Mouse (Mus musculus): Measurements from ENCODE around the gene Tbx4. TPM values are rescaled to one million over a fixed set of nuclear protein-coding genes. Genes with fewer than 3 reads are reported as not detected.
A peak's percentile ranks its signal among the peaks of the same experiment; 100 is the strongest.

The Tbx4 gene
- polyA plus RNA-seq, 1 experiment from 2014 or later: not detected

- no peak overlapping the region for H3K4me2 ChIP-seq (ENCODE audit: low read depth, low read length)
- no peaks in the 10 kb centered on the region for H3K4me1 ChIP-seq (ENCODE audit: insufficient read depth)
- ATAC-seq (no peak), DNase-seq (no peak)
- no peak overlapping the region for H3K4me3 ChIP-seq (ENCODE audit: low read depth, low read length)
- H3K36me3 ChIP-seq (replicated peaks; ENCODE audit: insufficient read depth, low read length): no peaks in the 10 kb centered on the region
- TF ChIP-seq CTCF (IDR thresholded peaks at IDR 0.05; ENCODE audit: low read depth) (no peak), EP300 (IDR thresholded peaks at IDR 0.05; ENCODE audit: low read depth) (no peak)
- 9% methylated on average over 3 of the region's 3 CpGs for WGBS (ENCODE audit: insufficient replicate concordance)
- no peak overlapping the region for H3K9ac ChIP-seq (replicated peaks)
- no peak overlapping the region for H3K27ac ChIP-seq (ENCODE audit: low read depth)
- H3K9me3 ChIP-seq (ENCODE audit: low read length): no peaks in the 10 kb centered on the region
- peaks cover 92% of the 10 kb centered on the region for H3K27me3 ChIP-seq (ENCODE audit: insufficient read depth, low read length)
Measured at GRCm38 (mm10) chr11:85894136-85894530, 7.9 kb downstream of the Tbx4 start.

GRCm38 (mm10) chr11:85894731-85895545 lies 8.7 kb downstream of the Tbx4 start:
- H3K27me3 ChIP-seq (ENCODE audit: insufficient read depth, low read length): peaks cover 89% of the 10 kb centered on the region
- TF ChIP-seq CTCF (IDR thresholded peaks at IDR 0.05; ENCODE audit: low read depth) (no peak), EP300 (IDR thresholded peaks at IDR 0.05; ENCODE audit: low read depth) (no peak)
- no peaks in the 10 kb centered on the region for H3K4me1 ChIP-seq (ENCODE audit: insufficient read depth)
- peak overlapping the region; percentile 58 for H3K4me2 ChIP-seq (ENCODE audit: low read depth, low read length)
- no peaks in the 10 kb centered on the region for H3K9me3 ChIP-seq (ENCODE audit: low read length)
- no peak overlapping the region for H3K9ac ChIP-seq (replicated peaks)
- 3% methylated on average over 43 of the region's 43 CpGs for WGBS (ENCODE audit: insufficient replicate concordance)
- DNase-seq (no peak), ATAC-seq (no peak)
- no peaks in the 10 kb centered on the region for H3K36me3 ChIP-seq (replicated peaks; ENCODE audit: insufficient read depth, low read length)
- H3K27ac ChIP-seq (ENCODE audit: low read depth): no peak overlapping the region
- H3K4me3 ChIP-seq (ENCODE audit: low read depth, low read length): peak overlapping the region; percentile 29

GRCm38 (mm10) chr11:85896335-85896985 lies 10.2 kb downstream of the Tbx4 start:
- Histone ChIP-seq H3K36me3 (replicated peaks; ENCODE audit: insufficient read depth, low read length) (no peaks in the 10 kb centered on the region), H3K4me2 (ENCODE audit: low read depth, low read length) (no peak overlapping the region), H3K9me3 (ENCODE audit: low read length) (no peaks in the 10 kb centered on the region), H3K9ac (replicated peaks) (no peak overlapping the region), H3K27me3 (ENCODE audit: insufficient read depth, low read length) (peaks cover 86% of the 10 kb centered on the region), H3K4me3 (ENCODE audit: low read depth, low read length) (no peak overlapping the region), H3K27ac (ENCODE audit: low read depth) (no peak overlapping the region), H3K4me1 (ENCODE audit: insufficient read depth) (no peaks in the 10 kb centered on the region)
- no peak for DNase-seq
- no peak for ATAC-seq
- TF ChIP-seq EP300 (IDR thresholded peaks at IDR 0.05; ENCODE audit: low read depth): no peak
- no peak for TF ChIP-seq CTCF (IDR thresholded peaks at IDR 0.05; ENCODE audit: low read depth)
- WGBS (ENCODE audit: insufficient replicate concordance): 48% methylated on average over 10 of the region's 13 CpGs

GRCm38 (mm10) chr11:85900291-85900690 lies 14.1 kb downstream of the Tbx4 start:
- H3K4me1 ChIP-seq (ENCODE audit: insufficient read depth): no peaks in the 10 kb centered on the region
- no peaks in the 10 kb centered on the region for H3K9me3 ChIP-seq (ENCODE audit: low read length)
- TF ChIP-seq CTCF (IDR thresholded peaks at IDR 0.05; ENCODE audit: low read depth) (no peak), EP300 (IDR thresholded peaks at IDR 0.05; ENCODE audit: low read depth) (no peak)
- no peak overlapping the region for H3K4me3 ChIP-seq (ENCODE audit: low read depth, low read length)
- H3K27me3 ChIP-seq (ENCODE audit: insufficient read depth, low read length): peaks cover 54% of the 10 kb centered on the region
- H3K9ac ChIP-seq (replicated peaks): no peak overlapping the region
- ATAC-seq: no peak
- H3K27ac ChIP-seq (ENCODE audit: low read depth): no peak overlapping the region
- no peak for DNase-seq
- H3K36me3 ChIP-seq (replicated peaks; ENCODE audit: insufficient read depth, low read length): no peaks in the 10 kb centered on the region
- no peak overlapping the region for H3K4me2 ChIP-seq (ENCODE audit: low read depth, low read length)

GRCm38 (mm10) chr11:85909514-85909913 lies 23.3 kb downstream of the Tbx4 start:
- H3K27ac ChIP-seq (ENCODE audit: low read depth): no peak overlapping the region
- DNase-seq: no peak
- H3K27me3 ChIP-seq (ENCODE audit: insufficient read depth, low read length): no peaks in the 10 kb centered on the region
- H3K9ac ChIP-seq (replicated peaks): no peak overlapping the region
- no peaks in the 10 kb centered on the region for H3K9me3 ChIP-seq (ENCODE audit: low read length)
- TF ChIP-seq EP300 (IDR thresholded peaks at IDR 0.05; ENCODE audit: low read depth) (no peak), CTCF (IDR thresholded peaks at IDR 0.05; ENCODE audit: low read depth) (no peak)
- no peaks in the 10 kb centered on the region for H3K36me3 ChIP-seq (replicated peaks; ENCODE audit: insufficient read depth, low read length)
- no peak overlapping the region for H3K4me3 ChIP-seq (ENCODE audit: low read depth, low read length)
- WGBS (ENCODE audit: insufficient replicate concordance): 50% methylated on average over 4 of the region's 4 CpGs
- H3K4me2 ChIP-seq (ENCODE audit: low read depth, low read length): no peak overlapping the region
- H3K4me1 ChIP-seq (ENCODE audit: insufficient read depth): no peaks in the 10 kb centered on the region
- no peak for ATAC-seq

- Histone ChIP-seq H3K9ac (replicated peaks) (no peak overlapping the region), H3K4me2 (ENCODE audit: low read depth, low read length) (no peak overlapping the region), H3K4me1 (ENCODE audit: insufficient read depth) (no peaks in the 10 kb centered on the region), H3K36me3 (replicated peaks; ENCODE audit: insufficient read depth, low read length) (no peaks in the 10 kb centered on the region), H3K4me3 (ENCODE audit: low read depth, low read length) (no peak overlapping the region), H3K9me3 (ENCODE audit: low read length) (no peaks in the 10 kb centered on the region), H3K27me3 (ENCODE audit: insufficient read depth, low read length) (no peaks in the 10 kb centered on the region), H3K27ac (ENCODE audit: low read depth) (no peak overlapping the region)
- WGBS (ENCODE audit: insufficient replicate concordance): 28% methylated on average over 10 of the region's 10 CpGs
- ATAC-seq (no peak), DNase-seq (no peak)
- TF ChIP-seq CTCF (IDR thresholded peaks at IDR 0.05; ENCODE audit: low read depth): no peak
- no peak for TF ChIP-seq EP300 (IDR thresholded peaks at IDR 0.05; ENCODE audit: low read depth)
Measured at GRCm38 (mm10) chr11:85910133-85910532, 23.9 kb downstream of the Tbx4 start.
